Mouse (Mus musculus) stomach, embryonic 14.5 days (tissue): ENCODE data around the gene Rftn1. TPM values are rescaled to one million over a fixed set of nuclear protein-coding genes. Genes with fewer than 3 reads are reported as not detected.

Experiments
- ATAC-seq: fragments of 200-750 bp; cut with Nextera tagmentation; 2 replicates; pipeline ENCODE4 v1.8.0; 2017; ENCODE audit warnings: low read depth, moderate TSS enrichment; ENCODE audit not compliant: insufficient number of reproducible peaks, insufficient read depth, low FRiP score
- H3K27ac ChIP-seq: fragments of 300-500 bp; sonication (generic); 2 replicates; pipeline ENCODE4 v1.5.1; 2014; ENCODE audit warnings: mild to moderate bottlenecking, low read length, moderate library complexity, mixed read lengths
- H3K27me3 ChIP-seq: fragments of 300-500 bp; sonication (generic); 2 replicates; pipeline ENCODE4 v1.6.1; 2014; ENCODE audit warnings: low read length, control low read depth, mixed read lengths; ENCODE audit not compliant: control insufficient read depth, insufficient read depth
- H3K36me3 ChIP-seq: fragments of 300-500 bp; sonication (generic); 2 replicates; pipeline ENCODE4 v1.6.1; 2014; ENCODE audit warnings: mild to moderate bottlenecking, control low read depth, low read length, moderate library complexity, mixed read lengths; ENCODE audit not compliant: control insufficient read depth, insufficient read depth
- H3K4me1 ChIP-seq: fragments of 300-500 bp; sonication (generic); 2 replicates; pipeline ENCODE4 v1.6.1; 2014; ENCODE audit warnings: low read length, control low read depth, mixed read lengths; ENCODE audit not compliant: control insufficient read depth, insufficient read depth
- H3K4me2 ChIP-seq: fragments of 300-500 bp; sonication (generic); replicated peaks from 2 replicates; pipeline ENCODE4 v1.6.1; 2014; ENCODE audit warnings: low read depth, low read length, control low read depth
- H3K4me3 ChIP-seq: fragments of 300-500 bp; sonication (generic); 2 replicates; pipeline ENCODE4 v1.5.1; 2014; ENCODE audit warnings: low read depth, low read length, control low read depth
- H3K9ac ChIP-seq: fragments of 300-500 bp; sonication (generic); replicated peaks from 2 replicates; pipeline ENCODE4 v1.6.1; 2014; ENCODE audit warnings: low read depth, mild to moderate bottlenecking, control low read depth, low read length, moderate library complexity, mixed read lengths
- H3K9me3 ChIP-seq: fragments of 300-500 bp; sonication (generic); 2 replicates; pipeline ENCODE4 v1.6.1; 2016; ENCODE audit warnings: low read depth, low read length, control low read depth; ENCODE audit not compliant: control insufficient read depth
- WGBS: fragments of 180-500 bp; shearing (Covaris S2); extraction: QIAGEN DNeasy Blood & Tissue Kit; methylation state at CpG from one replicate; pipeline ENCODE4 v1.1.7; 2014; 5-methylcytosine and 5-hydroxymethylcytosine counted together
- polyA plus RNA-seq: library from polyadenylated mRNA; unstranded; fragments of >200 nt; fragmentation: Nextera tagmentation; extraction: Ambion mirVana; gene quantifications from 2 replicates; pipeline ENCODE4 v1.2.1, GENCODE M21; 2014

The Rftn1 gene
- polyA plus RNA-seq, 1 experiment from 2014 or later = 9.3 TPM

GRCm38 (mm10) chr17:50185616-50186015 lies 4.9 kb downstream of the Rftn1 start:
- Histone ChIP-seq H3K27ac (no peak overlapping the region), H3K27me3 (no peaks in the 10 kb centered on the region), H3K36me3 (no peaks in the 10 kb centered on the region), H3K4me2 (no peak overlapping the region), H3K4me1 (no peaks in the 10 kb centered on the region), H3K9ac (no peak overlapping the region), H3K9me3 (no peaks in the 10 kb centered on the region), H3K4me3 (no peak overlapping the region)
- no peak for ATAC-seq
- WGBS = 86% methylated on average over 5 of the region's 5 CpGs

- 76% methylated on average over 4 of the region's 4 CpGs for WGBS
- no peaks in the 10 kb centered on the region for H3K9me3 ChIP-seq
- H3K9ac ChIP-seq = no peak overlapping the region
- no peak overlapping the region for H3K27ac ChIP-seq
- no peak for ATAC-seq
- no peak overlapping the region for H3K4me3 ChIP-seq
- H3K27me3 ChIP-seq = no peaks in the 10 kb centered on the region
- H3K36me3 ChIP-seq = no peaks in the 10 kb centered on the region
- no peaks in the 10 kb centered on the region for H3K4me1 ChIP-seq
- H3K4me2 ChIP-seq = no peak overlapping the region
Observed at GRCm38 (mm10) chr17:50185083-50185482, 5.4 kb downstream of the Rftn1 start.

DNA sequence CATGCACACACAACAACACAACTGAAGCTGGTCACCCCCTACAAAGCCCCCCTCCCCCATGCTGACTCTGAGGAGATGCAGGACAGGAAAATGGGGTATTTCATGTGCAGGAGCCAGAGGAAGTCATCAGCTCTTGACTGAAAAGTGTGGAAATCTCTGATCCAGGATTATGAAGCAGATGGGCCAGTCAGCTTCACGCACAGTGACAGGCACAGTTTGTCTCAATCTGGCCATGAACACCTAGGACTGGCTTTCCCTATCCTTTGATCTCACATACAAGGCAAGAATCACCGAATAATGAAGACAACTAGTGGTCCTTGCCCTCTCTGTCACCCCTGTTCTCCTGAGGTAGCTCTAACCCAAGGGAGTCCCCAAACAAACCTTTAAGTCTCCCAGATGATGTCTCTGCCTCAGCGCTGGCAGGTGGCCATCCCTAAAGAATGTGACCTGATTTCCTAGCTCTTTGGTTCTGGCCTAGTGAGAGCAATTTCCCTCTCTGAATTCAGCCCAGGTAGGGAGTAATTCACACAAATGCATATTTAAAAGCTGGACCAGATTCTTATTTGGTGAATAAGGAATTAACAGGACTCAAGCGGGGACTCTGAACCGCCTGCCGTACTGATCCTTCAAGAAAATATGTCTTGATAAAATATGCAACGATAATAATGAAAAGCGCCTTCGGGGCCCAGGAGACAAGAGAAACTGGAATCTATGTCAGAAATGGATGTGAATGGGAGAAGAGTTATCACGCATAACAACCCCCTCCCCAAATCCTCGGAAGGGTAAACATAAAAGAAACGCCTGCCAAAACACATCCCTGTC lies 6.0 kb downstream of the Rftn1 start:
- Histone ChIP-seq H3K4me3 (no peak overlapping the region), H3K9ac (no peak overlapping the region), H3K27me3 (no peaks in the 10 kb centered on the region), H3K36me3 (no peaks in the 10 kb centered on the region), H3K4me1 (no peaks in the 10 kb centered on the region), H3K9me3 (no peaks in the 10 kb centered on the region), H3K4me2 (no peak overlapping the region), H3K27ac (no peak overlapping the region)
- ATAC-seq = no peak
- WGBS = 82% methylated on average over 12 of the region's 12 CpGs

DNA sequence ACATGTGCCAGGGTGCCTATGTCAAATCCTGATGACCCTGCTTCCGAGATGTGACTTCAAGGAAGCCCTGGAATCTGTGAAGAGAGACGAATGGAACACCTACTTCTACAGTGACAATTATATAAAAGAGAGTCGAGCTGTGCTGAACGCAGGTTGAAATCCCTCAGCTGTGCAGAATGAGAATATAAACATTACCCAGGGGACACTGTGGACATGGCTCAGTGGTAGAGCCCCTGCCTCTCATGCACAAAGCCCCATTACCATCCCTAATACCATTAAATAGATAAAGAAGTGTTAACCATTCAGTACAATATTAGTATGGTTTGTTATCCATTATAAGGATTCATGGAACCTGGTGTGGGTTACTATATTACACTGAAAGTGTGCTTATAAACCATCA lies 7.2 kb downstream of the Rftn1 start:
- Histone ChIP-seq H3K27me3 (no peaks in the 10 kb centered on the region), H3K4me2 (no peak overlapping the region), H3K36me3 (no peaks in the 10 kb centered on the region), H3K4me3 (no peak overlapping the region), H3K9me3 (no peaks in the 10 kb centered on the region), H3K4me1 (no peaks in the 10 kb centered on the region), H3K9ac (no peak overlapping the region), H3K27ac (no peak overlapping the region)
- no peak for ATAC-seq
- 72% methylated on average over 4 of the region's 4 CpGs for WGBS

GRCm38 (mm10) chr17:50182542-50182951 lies 7.9 kb downstream of the Rftn1 start:
- no peak overlapping the region for H3K4me2 ChIP-seq
- no peak overlapping the region for H3K4me3 ChIP-seq
- WGBS = 81% methylated on average over 3 of the region's 3 CpGs

DNA sequence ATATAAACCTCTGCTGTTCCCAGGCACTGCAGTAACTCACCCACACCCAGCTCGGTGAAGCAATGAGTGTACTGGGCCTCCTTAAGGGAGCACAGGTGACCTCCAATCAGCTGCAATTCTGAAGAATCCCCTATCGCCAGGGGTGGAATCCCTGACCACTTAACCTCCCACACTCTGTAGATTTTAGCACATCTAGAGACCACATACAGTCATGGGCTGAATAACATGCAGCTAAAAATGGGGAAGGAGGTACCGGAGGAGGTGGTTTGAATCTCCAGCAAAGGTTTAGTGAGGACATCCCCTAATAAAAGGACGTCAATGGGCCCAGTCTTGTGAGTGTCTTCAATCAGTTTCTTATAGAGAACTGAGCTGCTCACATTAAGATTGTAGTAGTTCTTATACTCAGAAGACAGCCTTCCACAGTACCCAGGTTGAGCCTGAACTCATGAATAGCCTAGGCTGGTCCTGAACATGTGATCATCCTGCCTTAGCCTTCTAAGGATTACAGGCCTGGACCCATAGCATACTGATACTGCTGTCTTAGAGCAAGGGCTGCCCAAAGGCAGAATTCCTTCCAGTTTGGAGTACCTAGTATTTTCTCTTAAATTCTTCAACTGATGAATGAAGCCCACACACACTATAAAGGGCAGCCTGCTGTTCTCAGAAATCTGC lies 9.4 kb downstream of the Rftn1 start:
- Histone ChIP-seq H3K27ac (no peak overlapping the region), H3K4me1 (no peaks in the 10 kb centered on the region), H3K36me3 (no peaks in the 10 kb centered on the region), H3K9me3 (no peaks in the 10 kb centered on the region), H3K4me3 (no peak overlapping the region), H3K27me3 (no peaks in the 10 kb centered on the region), H3K9ac (no peak overlapping the region), H3K4me2 (no peak overlapping the region)
- 87% methylated on average over 4 of the region's 4 CpGs for WGBS
- ATAC-seq = no peak

More at GRCm38 (mm10) chr17:50182542-50182951, 7.9 kb downstream of the Rftn1 start:
- no peak overlapping the region for H3K9ac ChIP-seq
- ATAC-seq = no peak
- H3K36me3 ChIP-seq = no peaks in the 10 kb centered on the region
- H3K4me1 ChIP-seq = no peaks in the 10 kb centered on the region
- H3K27ac ChIP-seq = no peak overlapping the region
- H3K27me3 ChIP-seq = no peaks in the 10 kb centered on the region
- no peaks in the 10 kb centered on the region for H3K9me3 ChIP-seq

DNA sequence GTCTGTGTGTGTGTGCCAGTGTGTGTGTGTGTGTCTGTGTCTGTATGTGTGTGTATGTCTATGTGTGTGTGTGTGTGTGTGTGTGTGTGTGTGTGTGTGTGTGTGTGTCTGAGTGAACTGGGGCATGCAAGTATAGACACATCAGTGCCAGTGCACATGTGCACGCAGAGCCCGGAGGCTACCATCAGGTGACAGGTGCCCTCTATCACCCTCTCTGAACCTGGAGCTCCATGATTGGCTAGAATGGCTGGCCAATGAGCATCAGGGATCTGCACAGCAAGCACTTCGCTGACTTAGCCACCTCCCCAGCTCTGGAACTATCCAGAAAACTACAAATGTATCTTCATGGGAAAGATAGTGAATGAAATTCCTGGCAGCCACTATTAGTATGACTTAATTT lies 16.7 kb downstream of the Rftn1 start:
- 79% methylated on average over 3 of the region's 3 CpGs for WGBS
- H3K4me3 ChIP-seq = no peak overlapping the region
- peaks cover 4% of the 10 kb centered on the region; the same call in 1 of the 2 replicates for H3K4me1 ChIP-seq
- no peaks in the 10 kb centered on the region for H3K36me3 ChIP-seq
- no peaks in the 10 kb centered on the region for H3K27me3 ChIP-seq
- 0 out of 2 replicates have a peak, but pooled peaks cover 4% of the 10 kb centered on the region for H3K9me3 ChIP-seq
- no peak overlapping the region for H3K4me2 ChIP-seq
- no peak for ATAC-seq
- no peak overlapping the region for H3K27ac ChIP-seq
- no peak overlapping the region for H3K9ac ChIP-seq

- 79% methylated on average over 5 of the region's 5 CpGs for WGBS
- no peak overlapping the region for H3K27ac ChIP-seq
Observed at GRCm38 (mm10) chr17:50173368-50173767, 17.1 kb downstream of the Rftn1 start.

More at GRCm38 (mm10) chr17:50173368-50173767, 17.1 kb downstream of the Rftn1 start:
- Histone ChIP-seq H3K36me3 (no peaks in the 10 kb centered on the region), H3K4me1 (peaks cover 4% of the 10 kb centered on the region; the same call in 1 of the 2 replicates), H3K9ac (no peak overlapping the region), H3K4me2 (no peak overlapping the region), H3K27me3 (no peaks in the 10 kb centered on the region), H3K4me3 (no peak overlapping the region), H3K9me3 (0 out of 2 replicates have a peak, but pooled peaks cover 4% of the 10 kb centered on the region)
- ATAC-seq = no peak
